Mouse (Mus musculus) CH12.LX (cell line): ENCODE data around the gene Klk9. TPM values are rescaled to one million over a fixed set of nuclear protein-coding genes. Genes with fewer than 3 reads are reported as not detected.

Experiments used
- DNase-seq: peaks from one replicate; pipeline ENCODE4 v3.0.0-alpha.2; 2013; ENCODE audit errors: extremely low read depth
- H3K27ac ChIP-seq: 2 replicates; pipeline ENCODE4 v1.5.1; 2012; ENCODE audit warnings: low read depth, mild to moderate bottlenecking, control low read depth, moderate library complexity; ENCODE audit not compliant: insufficient read depth
- H3K27me3 ChIP-seq: replicated peaks from 2 replicates; pipeline ENCODE3; 2012; ENCODE audit warnings: inconsistent platforms
- H3K36me3 ChIP-seq, 2 experiments: replicated peaks in 1 of 2; 2 replicates each; pipeline versions ENCODE3 to v1.6.1; 2012; ENCODE audit warnings: inconsistent platforms in 1 of 2, low read length in 1 of 2, mild to moderate bottlenecking in 1 of 2, mixed read lengths in 1 of 2, moderate library complexity in 1 of 2; ENCODE audit not compliant: control insufficient read depth in 1 of 2, insufficient read depth in 1 of 2
- H3K4me1 ChIP-seq, 2 experiments: 2 replicates each; pipeline ENCODE4 v1.6.1; 2012; ENCODE audit warnings: inconsistent platforms in 1 of 2, moderate library complexity in 1 of 2; ENCODE audit not compliant: insufficient read depth in 2 of 2, control insufficient read depth in 1 of 2
- H3K4me2 ChIP-seq: 2 replicates; pipeline ENCODE4 v1.6.1; 2012; ENCODE audit warnings: low read depth, mild to moderate bottlenecking, control low read depth; ENCODE audit not compliant: poor library complexity, insufficient read depth, severe bottlenecking
- H3K4me3 ChIP-seq, 3 experiments: fragments of 150-350 bp in 1 of 3; sonication (generic) in 1 of 3; replicated peaks in 1 of 3; 2 replicates each; pipeline versions ENCODE3 to v1.5.1; 2011 to 2012; ENCODE audit warnings: low read depth in 2 of 3, low read length in 2 of 3, mild to moderate bottlenecking in 2 of 3, moderate library complexity in 2 of 3, control low read depth in 1 of 3, improper control_type of control experiment in 1 of 3, inconsistent platforms in 1 of 3, mixed read lengths in 1 of 3; ENCODE audit not compliant: poor library complexity in 1 of 3
- H3K79me2 ChIP-seq: replicated peaks from 2 replicates; pipeline ENCODE4 v1.6.1; 2012; ENCODE audit warnings: mild to moderate bottlenecking, moderate library complexity; ENCODE audit not compliant: control insufficient read depth, poor library complexity, insufficient read depth, severe bottlenecking; ENCODE audit errors: extremely low read depth
- H3K9ac ChIP-seq: 2 replicates; pipeline ENCODE4 v1.6.1; 2012; ENCODE audit warnings: low read depth, mild to moderate bottlenecking, control low read depth, moderate library complexity; ENCODE audit not compliant: insufficient read depth
- H3K9me3 ChIP-seq: replicated peaks from 2 replicates; pipeline ENCODE3; 2012; ENCODE audit warnings: low read length, inconsistent platforms, mixed read lengths
- BHLHE40 ChIP-seq: IDR thresholded peaks from 2 replicates; pipeline ENCODE4 v1.6.1; 2011; ENCODE audit warnings: mild to moderate bottlenecking, low read depth, low read length, improper control_type of control experiment
- CHD2 ChIP-seq: IDR thresholded peaks from 2 replicates; pipeline ENCODE4 v1.6.1; 2011; ENCODE audit warnings: low read length, improper control_type of control experiment
- ELF1 ChIP-seq: IDR thresholded peaks from 2 replicates; pipeline ENCODE4 v1.6.1; 2014; ENCODE audit warnings: low read depth, mild to moderate bottlenecking, inconsistent platforms, low read length, improper control_type of control experiment
- IRF4 ChIP-seq: IDR thresholded peaks from 2 replicates; pipeline ENCODE4 v1.6.1; 2014; ENCODE audit warnings: low read depth, mild to moderate bottlenecking, inconsistent platforms, low read length, improper control_type of control experiment
- KAT2A ChIP-seq: IDR thresholded peaks from 2 replicates; pipeline ENCODE4 v1.6.1; 2012; ENCODE audit warnings: low read length, improper control_type of control experiment, inconsistent platforms; ENCODE audit not compliant: insufficient replicate concordance
- MAFK ChIP-seq: IDR thresholded peaks from 2 replicates; pipeline ENCODE4 v1.6.1; 2011; ENCODE audit warnings: low read length, improper control_type of control experiment; ENCODE audit not compliant: insufficient replicate concordance
- MAX ChIP-seq: IDR thresholded peaks from 2 replicates; pipeline ENCODE4 v1.6.1; 2011; ENCODE audit warnings: low read length, improper control_type of control experiment
- MEF2A ChIP-seq: IDR thresholded peaks from 2 replicates; pipeline ENCODE4 v1.6.1; 2014; ENCODE audit warnings: low read depth, mild to moderate bottlenecking, inconsistent platforms, low read length, improper control_type of control experiment, borderline replicate concordance
- MXI1 ChIP-seq: IDR thresholded peaks from 2 replicates; pipeline ENCODE4 v1.6.1; 2011; ENCODE audit warnings: mild to moderate bottlenecking, low read depth, low read length, improper control_type of control experiment
- MYC ChIP-seq: IDR thresholded peaks from 2 replicates; pipeline ENCODE4 v1.6.1; 2011; ENCODE audit warnings: low read depth, mild to moderate bottlenecking, improper control_type of control experiment, low read length
- PAX5 ChIP-seq: IDR thresholded peaks from 2 replicates; pipeline ENCODE4 v1.6.1; 2012; ENCODE audit warnings: low read length, inconsistent platforms, mixed read lengths
- POLR2A ChIP-seq: IDR thresholded peaks from 2 replicates; pipeline ENCODE4 v1.6.1; 2011; ENCODE audit warnings: low read depth, mild to moderate bottlenecking, improper control_type of control experiment, low read length
- RCOR1 ChIP-seq: conservative IDR thresholded peaks from 2 replicates; pipeline ENCODE4 v1.6.1; 2012; ENCODE audit warnings: low read depth, mild to moderate bottlenecking, inconsistent platforms, low read length, improper control_type of control experiment
- TBP ChIP-seq: conservative IDR thresholded peaks from 2 replicates; pipeline ENCODE4 v1.6.1; 2011; ENCODE audit warnings: low read depth, low read length, improper control_type of control experiment
- TCF12 ChIP-seq: IDR thresholded peaks from 2 replicates; pipeline ENCODE4 v1.6.1; 2014; ENCODE audit warnings: low read depth, mild to moderate bottlenecking, inconsistent platforms, low read length, improper control_type of control experiment
- UBTF ChIP-seq: IDR thresholded peaks from 2 replicates; pipeline ENCODE4 v1.6.1; 2012; ENCODE audit warnings: low read depth, mild to moderate bottlenecking, inconsistent platforms, low read length, improper control_type of control experiment, moderate library complexity
- USF2 ChIP-seq: conservative IDR thresholded peaks from 2 replicates; pipeline ENCODE4 v1.6.1; 2011; ENCODE audit warnings: low read depth, low read length, improper control_type of control experiment
- ZMIZ1 ChIP-seq: IDR thresholded peaks from 2 replicates; pipeline ENCODE4 v1.6.1; 2012; ENCODE audit warnings: low read depth, mild to moderate bottlenecking, inconsistent platforms, low read length, improper control_type of control experiment
- ZNF384 ChIP-seq: IDR thresholded peaks from 2 replicates; pipeline ENCODE4 v1.6.1; 2012; ENCODE audit warnings: low read depth, low read length, improper control_type of control experiment, inconsistent platforms
- dilution Hi-C: fragments of 300-500 bp; cut with MboI; formaldehyde crosslinking; loops from 2 replicates; pipeline ENCODE4 v1.14.3; 2020; ENCODE audit warnings: low sequenced_read_pairs; ENCODE audit not compliant: extremely low pct_unique_long_range_greater_than_20kb, extremely low pct_ligation_motif_present
- in situ Hi-C: fragments of 300-500 bp; cut with MboI; formaldehyde crosslinking; loops from 3 replicates; pipeline ENCODE4 v1.14.3; 2019; ENCODE audit warnings: low sequenced_read_pairs, low pct_ligation_motif_present, low pct_unique_long_range_greater_than_20kb, mixed read lengths
- polyA plus RNA-seq: library from polyadenylated mRNA; unstranded; fragments of >175 nt; gene quantifications from 2 replicates; pipeline ENCODE4 v1.2.1, GENCODE M21; 2012; ENCODE audit warnings: low read depth; ENCODE audit not compliant: insufficient read length
- total RNA-seq, 2 experiments: library from RNA; depleted of rRNA; stranded (reverse); fragments of 300-350 nt in 1 of 2; fragments of >200 nt in 1 of 2; gene quantifications; 2 replicates each; pipeline ENCODE4 v1.2.3; 2012 to 2014

The Klk9 gene
- total and polyA plus RNA-seq, 3 experiments = 0.08 TPM; not detected in 2

DNA sequence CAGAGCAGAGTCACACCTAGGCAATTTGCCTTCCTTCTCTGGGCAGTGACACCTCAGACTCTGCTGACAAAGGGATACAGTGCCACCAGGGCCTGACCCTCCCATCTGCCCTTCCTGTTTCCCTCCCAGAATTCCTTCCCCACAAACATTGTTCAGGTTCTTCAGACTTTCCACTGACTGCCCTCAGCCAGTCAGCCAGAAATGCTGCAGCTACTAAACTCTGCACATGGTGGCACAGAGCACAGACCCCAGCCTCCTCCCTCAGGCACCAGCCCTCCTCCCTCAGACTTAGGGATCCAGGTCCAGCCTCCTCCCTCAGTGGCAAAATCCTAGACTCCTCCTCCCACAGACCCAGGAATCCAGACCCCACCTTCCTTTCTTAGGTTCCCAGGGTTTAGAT lies 25.1 kb downstream of the Klk9 start:
- TF ChIP-seq USF2 = no peak
- no peak for TF ChIP-seq TBP
- no peak for TF ChIP-seq PAX5
- no peak for TF ChIP-seq MAFK
- no peak for TF ChIP-seq CHD2
- TF ChIP-seq MYC = no peak
- TF ChIP-seq IRF4 = no peak
- TF ChIP-seq POLR2A = no peak
- TF ChIP-seq TCF12 = no peak
- no peak for TF ChIP-seq RCOR1
- Histone ChIP-seq H3K9me3 (no peaks in the 10 kb centered on the region), H3K4me1 (no peaks in the 10 kb centered on the region), H3K4me3 (no peak overlapping the region), H3K9ac (no peak overlapping the region), H3K27ac (no peak overlapping the region), H3K79me2 (no peaks in the 10 kb centered on the region), H3K36me3 (no peaks in the 10 kb centered on the region), H3K27me3 (peaks cover 73% of the 10 kb centered on the region), H3K4me2 (no peak overlapping the region)
- no peak for DNase-seq
- in situ Hi-C loops = no loop called here
- dilution Hi-C loops = no loop called here

GRCm38 (mm10) chr7:43821581-43821980 lies 29.9 kb downstream of the Klk9 start:
- Histone ChIP-seq H3K4me2 (no peak overlapping the region), H3K27ac (no peak overlapping the region), H3K79me2 (no peaks in the 10 kb centered on the region), H3K36me3 (no peaks in the 10 kb centered on the region), H3K27me3 (peaks cover 76% of the 10 kb centered on the region), H3K9me3 (no peaks in the 10 kb centered on the region), H3K9ac (no peak overlapping the region), H3K4me1 (no peaks in the 10 kb centered on the region), H3K4me3 (no peak overlapping the region)
- DNase-seq = no peak
- TF ChIP-seq KAT2A (no peak), MAX (no peak), ELF1 (no peak), ZNF384 (no peak), UBTF (no peak)
- in situ Hi-C loops = no loop called here
- dilution Hi-C loops = no loop called here

DNA sequence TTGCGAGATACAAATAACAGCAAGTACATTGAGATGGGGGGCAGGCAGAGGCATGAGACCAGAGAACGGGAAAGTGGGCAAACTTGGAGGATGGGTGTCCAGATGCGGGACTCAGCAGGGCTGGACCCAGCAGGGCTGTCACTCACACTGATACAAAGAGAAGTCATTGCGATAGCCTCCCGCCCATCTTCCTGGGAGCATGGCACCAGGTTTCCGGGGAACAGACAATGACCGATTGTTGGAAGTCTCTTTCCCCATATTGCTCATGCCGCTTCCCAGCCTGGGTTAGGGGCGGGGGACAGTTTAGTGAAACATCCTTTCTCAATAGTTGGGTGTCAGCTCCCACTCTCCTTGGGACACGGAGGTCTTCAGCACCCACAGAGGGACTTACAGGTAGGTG lies 32.5 kb downstream of the Klk9 start, which contains the start of gene Klk6:
Gene Klk6 (plus strand): TSS at position 301 of the 400 bp plus-strand sequence.
- Histone ChIP-seq H3K27me3 (peaks cover 86% of the 10 kb centered on the region), H3K36me3 (no peaks in the 10 kb centered on the region), H3K27ac (no peak within 1 kb of the TSS), H3K9me3 (no peaks in the 10 kb centered on the region), H3K9ac (no peak within 1 kb of the TSS), H3K4me3 (no peak within 1 kb of the TSS), H3K79me2 (no peaks in the 10 kb centered on the region), H3K4me2 (no peak within 1 kb of the TSS), H3K4me1 (peaks cover 0 to 3% of the 10 kb centered on the region in 2 experiments; a peak in 1 of 4 replicates)
- DNase-seq = no peak
- TF ChIP-seq BHLHE40 = no peak
- TF ChIP-seq TCF12 = no peak
- TF ChIP-seq ZMIZ1 = no peak
- TF ChIP-seq USF2 = no peak
- TF ChIP-seq MXI1 = no peak
- no peak for TF ChIP-seq MEF2A
- dilution Hi-C loops = no loop called here
- in situ Hi-C loops = no loop called here
